Mouse (Mus musculus) limb, embryonic 15.5 days (tissue): Measurements from ENCODE around the gene Cep57l1. TPM values are rescaled to one million over a fixed set of nuclear protein-coding genes. Genes with fewer than 3 reads are reported as not detected.

Source experiments
- ATAC-seq: fragments of 200-750 bp; cut with Nextera tagmentation; 2 replicates; pipeline ENCODE4 v1.8.0; 2017; ENCODE audit warnings: low read depth, moderate TSS enrichment; ENCODE audit not compliant: insufficient number of reproducible peaks, low FRiP score, low TSS enrichment
- H3K27ac ChIP-seq: fragments of 300-500 bp; sonication (generic); 2 replicates; pipeline ENCODE4 v1.5.1; 2015; ENCODE audit warnings: moderate library complexity, mild to moderate bottlenecking, inconsistent platforms
- H3K27me3 ChIP-seq: fragments of 300-500 bp; sonication (generic); 2 replicates; pipeline ENCODE4 v1.6.1; 2015; ENCODE audit warnings: inconsistent platforms
- H3K36me3 ChIP-seq: fragments of 300-500 bp; sonication (generic); 2 replicates; pipeline ENCODE4 v1.6.1; 2015; ENCODE audit warnings: inconsistent platforms
- H3K4me1 ChIP-seq: fragments of 300-500 bp; sonication (generic); 2 replicates; pipeline ENCODE4 v1.6.1; 2015; ENCODE audit warnings: inconsistent platforms
- H3K4me2 ChIP-seq: fragments of 300-500 bp; sonication (generic); 2 replicates; pipeline ENCODE4 v1.6.1; 2015; ENCODE audit warnings: mild to moderate bottlenecking, inconsistent platforms
- H3K4me3 ChIP-seq: fragments of 300-500 bp; sonication (generic); 2 replicates; pipeline ENCODE4 v1.5.1; 2015; ENCODE audit warnings: mild to moderate bottlenecking, inconsistent platforms
- H3K9ac ChIP-seq: fragments of 300-500 bp; sonication (generic); 2 replicates; pipeline ENCODE4 v1.6.1; 2015; ENCODE audit warnings: inconsistent platforms
- H3K9me3 ChIP-seq: fragments of 300-500 bp; sonication (generic); 2 replicates; pipeline ENCODE4 v1.6.1; 2016; ENCODE audit warnings: inconsistent platforms
- WGBS: fragments of 180-500 bp; shearing (Covaris S2); methylation state at CpG from one replicate; pipeline ENCODE4 v1.1.7; 2015; 5-methylcytosine and 5-hydroxymethylcytosine counted together
- polyA plus RNA-seq: library from polyadenylated mRNA; unstranded; fragments of >200 nt; fragmentation: Nextera tagmentation; extraction: Ambion mirVana; gene quantifications from 2 replicates; pipeline ENCODE4 v1.2.1, GENCODE M21; 2015

Gene Cep57l1
- polyA plus RNA-seq, 1 experiment from 2014 or later = 22.3 TPM

GRCm38 (mm10) chr10:41814305-41814853 lies 4.7 kb upstream of the Cep57l1 start:
- 85% methylated on average over 6 of the region's 6 CpGs for WGBS
- H3K27me3 ChIP-seq = no peaks in the 10 kb centered on the region
- H3K4me2 ChIP-seq = no peak overlapping the region
- no peaks in the 10 kb centered on the region for H3K9me3 ChIP-seq
- peaks cover 17% of the 10 kb centered on the region for H3K4me1 ChIP-seq
- H3K4me3 ChIP-seq = no peak overlapping the region
- H3K27ac ChIP-seq = no peak overlapping the region
- ATAC-seq = no peak
- H3K36me3 ChIP-seq = no peaks in the 10 kb centered on the region
- H3K9ac ChIP-seq = no peak overlapping the region

GRCm38 (mm10) chr10:41812566-41812965 lies 2.9 kb upstream of the Cep57l1 start:
- Histone ChIP-seq H3K4me2 (peak overlapping the region; percentile 72), H3K9ac (no peak overlapping the region), H3K27ac (no peak overlapping the region), H3K9me3 (no peaks in the 10 kb centered on the region), H3K4me3 (0 out of 2 replicates have a peak overlapping the region, but pooled peaks have one; percentile 7), H3K36me3 (no peaks in the 10 kb centered on the region), H3K27me3 (no peaks in the 10 kb centered on the region), H3K4me1 (peaks cover 17% of the 10 kb centered on the region)
- ATAC-seq = no peak
- WGBS = 64% methylated on average over 6 of the region's 6 CpGs

- peak overlapping the region; percentile 97 for H3K27ac ChIP-seq
- peak overlapping the region; percentile 69 for H3K4me3 ChIP-seq
- H3K4me2 ChIP-seq = peak overlapping the region; percentile 72
- no peaks in the 10 kb centered on the region for H3K36me3 ChIP-seq
- H3K9ac ChIP-seq = peak overlapping the region; percentile 35; the same call in 1 of the 2 replicates
- H3K27me3 ChIP-seq = no peaks in the 10 kb centered on the region
- ATAC-seq = no peak
- under 1% methylated on average over 36 of the region's 36 CpGs for WGBS
- peaks cover 17% of the 10 kb centered on the region for H3K4me1 ChIP-seq
- H3K9me3 ChIP-seq = no peaks in the 10 kb centered on the region
Observed at GRCm38 (mm10) chr10:41810564-41811455, 1.1 kb upstream of the Cep57l1 start.

GRCm38 (mm10) chr10:41809080-41809770 lies 446 bp downstream of the Cep57l1 start:
- ATAC-seq = peak; percentile 74
- peak overlapping the region; percentile 69 for H3K4me3 ChIP-seq
- peak overlapping the region; percentile 72 for H3K4me2 ChIP-seq
- H3K36me3 ChIP-seq = no peaks in the 10 kb centered on the region
- peak overlapping the region; percentile 97 for H3K27ac ChIP-seq
- H3K27me3 ChIP-seq = no peaks in the 10 kb centered on the region
- peak overlapping the region; percentile 57; the same call in 1 of the 2 replicates for H3K9ac ChIP-seq
- WGBS = 3% methylated on average over 25 of the region's 25 CpGs
- peaks cover 13% of the 10 kb centered on the region for H3K4me1 ChIP-seq
- no peaks in the 10 kb centered on the region for H3K9me3 ChIP-seq

GRCm38 (mm10) chr10:41805729-41806355 lies 3.8 kb downstream of the Cep57l1 start:
- WGBS = 68% methylated on average over 2 of the region's 2 CpGs
- ATAC-seq = no peak

GRCm38 (mm10) chr10:41804711-41805110 lies 5.0 kb downstream of the Cep57l1 start:
- Histone ChIP-seq H3K9ac (no peak overlapping the region), H3K27me3 (no peaks in the 10 kb centered on the region), H3K36me3 (peaks cover 33% of the 10 kb centered on the region), H3K9me3 (no peaks in the 10 kb centered on the region; the same call in 1 of the 2 replicates), H3K4me2 (no peak overlapping the region), H3K4me3 (no peak overlapping the region), H3K27ac (no peak overlapping the region), H3K4me1 (no peaks in the 10 kb centered on the region)
- no peak for ATAC-seq
- WGBS = 89% methylated on average over 3 of the region's 3 CpGs

More at GRCm38 (mm10) chr10:41805729-41806355, 3.8 kb downstream of the Cep57l1 start:
- Histone ChIP-seq H3K4me2 (no peak overlapping the region), H3K9ac (no peak overlapping the region), H3K36me3 (peaks cover 22% of the 10 kb centered on the region), H3K9me3 (no peaks in the 10 kb centered on the region; the same call in 1 of the 2 replicates), H3K4me3 (no peak overlapping the region), H3K27me3 (no peaks in the 10 kb centered on the region), H3K27ac (no peak overlapping the region), H3K4me1 (no peaks in the 10 kb centered on the region)

- Histone ChIP-seq H3K9me3 (no peaks in the 10 kb centered on the region; the same call in 1 of the 2 replicates), H3K27ac (no peak overlapping the region), H3K36me3 (peaks cover 43% of the 10 kb centered on the region), H3K9ac (no peak overlapping the region), H3K27me3 (no peaks in the 10 kb centered on the region), H3K4me3 (no peak overlapping the region), H3K4me2 (no peak overlapping the region), H3K4me1 (no peaks in the 10 kb centered on the region)
- no peak for ATAC-seq
- WGBS = 95% methylated on average over 8 of the region's 8 CpGs
Observed at GRCm38 (mm10) chr10:41803467-41803866, 6.2 kb downstream of the Cep57l1 start.

- Histone ChIP-seq H3K4me2 (no peak overlapping the region), H3K4me3 (no peak overlapping the region), H3K36me3 (peaks cover 55% of the 10 kb centered on the region), H3K9me3 (peaks cover 6% of the 10 kb centered on the region; the same call in 1 of the 2 replicates), H3K9ac (no peak overlapping the region), H3K27ac (no peak overlapping the region), H3K4me1 (no peaks in the 10 kb centered on the region), H3K27me3 (no peaks in the 10 kb centered on the region)
- no peak for ATAC-seq
- WGBS = 96% methylated on average over 8 of the region's 8 CpGs
Observed at GRCm38 (mm10) chr10:41797253-41797652, 12.4 kb downstream of the Cep57l1 start.

GRCm38 (mm10) chr10:41792375-41792774 lies 17.3 kb downstream of the Cep57l1 start:
- Histone ChIP-seq H3K9ac (no peak overlapping the region), H3K9me3 (peaks cover 4% of the 10 kb centered on the region; the same call in 1 of the 2 replicates)
- ATAC-seq = no peak

GRCm38 (mm10) chr10:41767254-41767653 lies 42.4 kb downstream of the Cep57l1 start:
- no peak for ATAC-seq
- H3K4me3 ChIP-seq = no peak overlapping the region
- H3K9me3 ChIP-seq = no peaks in the 10 kb centered on the region
- H3K9ac ChIP-seq = no peak overlapping the region
- no peaks in the 10 kb centered on the region for H3K36me3 ChIP-seq
- H3K27ac ChIP-seq = no peak overlapping the region
- no peaks in the 10 kb centered on the region for H3K27me3 ChIP-seq
- no peaks in the 10 kb centered on the region for H3K4me1 ChIP-seq
- WGBS = 87% methylated on average over 6 of the region's 6 CpGs
- H3K4me2 ChIP-seq = no peak overlapping the region

More at GRCm38 (mm10) chr10:41792375-41792774, 17.3 kb downstream of the Cep57l1 start:
- H3K4me1 ChIP-seq = no peaks in the 10 kb centered on the region
- H3K4me3 ChIP-seq = no peak overlapping the region
- peaks cover 11% of the 10 kb centered on the region; the same call in 1 of the 2 replicates for H3K36me3 ChIP-seq
- no peaks in the 10 kb centered on the region for H3K27me3 ChIP-seq
- no peak overlapping the region for H3K27ac ChIP-seq
- no peak overlapping the region for H3K4me2 ChIP-seq
- WGBS = 97% methylated on average over 6 of the region's 6 CpGs

- Histone ChIP-seq H3K27ac (no peak overlapping the region), H3K9ac (no peak overlapping the region), H3K9me3 (no peaks in the 10 kb centered on the region), H3K27me3 (no peaks in the 10 kb centered on the region), H3K4me1 (no peaks in the 10 kb centered on the region), H3K36me3 (no peaks in the 10 kb centered on the region), H3K4me2 (no peak overlapping the region), H3K4me3 (no peak overlapping the region)
- no peak for ATAC-seq
- WGBS = 58% methylated on average over 4 of the region's 4 CpGs
Observed at GRCm38 (mm10) chr10:41766280-41766679, 43.4 kb downstream of the Cep57l1 start.
